Mouse (Mus musculus) heart, postnatal 0 days (tissue): ENCODE results near the gene Pdap1.

Experiments
- CTCF ChIP-seq: IDR thresholded peaks from 2 replicates; pipeline ENCODE4 v1.5.1; 2016; ENCODE audit warnings: antibody characterized with exemption, control low read depth, low read depth
- EP300 ChIP-seq: IDR thresholded peaks from 2 replicates; pipeline ENCODE4 v1.6.1; 2016; ENCODE audit warnings: antibody characterized with exemption, low read depth

GRCm38 (mm10) chr5:145178461-145178980 is 38.5 kb upstream of the Pdap1 start:
- TF ChIP-seq CTCF, result no peak
- no peak for TF ChIP-seq EP300
